Mouse (Mus musculus): ENCODE measurements around the gene Klkb1. TPM values are rescaled to one million over a fixed set of nuclear protein-coding genes. Genes with fewer than 3 reads are reported as not detected.

Klkb1 gene
- total and polyA plus RNA-seq, 3 experiments, result not detected

DNA sequence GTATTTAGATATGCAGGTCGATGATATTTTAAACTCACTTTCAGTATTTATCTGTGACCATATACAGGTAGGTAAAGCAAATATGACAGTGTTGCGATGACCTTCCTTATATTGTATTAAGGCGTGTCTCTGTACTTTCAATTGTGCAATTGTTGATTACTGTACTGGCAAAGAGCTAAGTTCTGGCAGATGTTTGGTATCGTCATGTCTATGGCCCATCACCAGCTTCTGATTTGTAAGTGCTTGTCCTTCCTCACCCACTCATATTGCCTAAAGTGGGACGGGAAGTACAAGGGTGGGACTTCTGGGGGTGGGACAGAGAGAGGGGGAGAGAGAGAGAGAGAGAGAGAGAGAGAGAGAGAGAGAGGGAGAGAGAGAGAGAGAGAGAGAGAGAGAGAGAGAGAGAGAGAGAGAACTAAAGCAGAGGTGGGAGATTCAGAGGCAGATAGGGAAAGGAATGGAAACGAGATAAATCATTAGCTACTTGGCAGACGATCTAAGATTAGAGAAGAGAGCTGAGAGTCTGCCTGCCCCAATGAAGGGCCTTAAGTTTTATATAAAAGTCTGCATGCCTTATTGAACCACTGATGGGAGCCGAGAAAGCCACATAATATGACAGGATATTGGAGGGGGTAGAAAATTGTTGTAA lies 40.3 kb downstream of the Klkb1 start:
- TF ChIP-seq CHD2 (IDR thresholded peaks at IDR 0.05; ENCODE audit: low read length) (no peak), ZC3H11A (IDR thresholded peaks at IDR 0.05; ENCODE audit: low read depth, low read length) (no peak), UBTF (IDR thresholded peaks at IDR 0.05; ENCODE audit: borderline replicate concordance, insufficient read depth, low read depth, low read length) (no peak), TAL1 (IDR thresholded peaks at IDR 0.05; ENCODE audit: low read length) (no peak), CTCF (IDR thresholded peaks at IDR 0.05 in 2 of 3, conservative IDR thresholded peaks at IDR 0.05 in 1 of 3; ENCODE audit: control insufficient read depth in 1 of 3, insufficient read depth in 1 of 3, low read depth in 2 of 3, low read length in 3 of 3, poor library complexity in 1 of 3, severe bottlenecking in 1 of 3) (no peak), NRF1 (IDR thresholded peaks at IDR 0.05; ENCODE audit: insufficient read depth, low read depth, low read length, poor library complexity, severe bottlenecking) (no peak), MAX (IDR thresholded peaks at IDR 0.05; ENCODE audit: low read length) (no peak), ZMIZ1 (IDR thresholded peaks at IDR 0.05; ENCODE audit: low read depth, low read length) (no peak), POLR2AphosphoS2 (IDR thresholded peaks at IDR 0.05; ENCODE audit: low read length) (no peak), CHD1 (IDR thresholded peaks at IDR 0.05; ENCODE audit: low read depth, low read length) (no peak), ZNF384 (IDR thresholded peaks at IDR 0.05; ENCODE audit: low read depth, low read length) (no peak)
- no peak for DNase-seq (ENCODE audit: low read depth, low spot score)
- Histone ChIP-seq H3K27ac (ENCODE audit: control insufficient read depth, low read depth, low read length) (no peak overlapping the region), H3K9me3 (replicated peaks; ENCODE audit: insufficient read depth, low read length) (no peaks in the 10 kb centered on the region), H3K27me3 (ENCODE audit: control insufficient read depth in 1 of 2, insufficient read depth in 2 of 2, low read length in 2 of 2) (no peaks in the 10 kb centered on the region), H3K9ac (ENCODE audit: control insufficient read depth, low read depth, low read length, poor library complexity, severe bottlenecking) (no peak overlapping the region), H3K36me3 (ENCODE audit: control insufficient read depth in 1 of 2, insufficient read depth in 2 of 2, low read length in 2 of 2) (no peaks in the 10 kb centered on the region), H3K4me3 (ENCODE audit: control insufficient read depth in 1 of 2, insufficient read depth in 1 of 2, low read depth in 2 of 2, low read length in 2 of 2) (no peak overlapping the region), H3K4me1 (ENCODE audit: control insufficient read depth in 1 of 2, insufficient read depth in 2 of 2, low read length in 2 of 2) (no peaks in the 10 kb centered on the region), H3K79me2 (ENCODE audit: control insufficient read depth, insufficient read depth, low read length, poor library complexity) (no peaks in the 10 kb centered on the region)

DNA sequence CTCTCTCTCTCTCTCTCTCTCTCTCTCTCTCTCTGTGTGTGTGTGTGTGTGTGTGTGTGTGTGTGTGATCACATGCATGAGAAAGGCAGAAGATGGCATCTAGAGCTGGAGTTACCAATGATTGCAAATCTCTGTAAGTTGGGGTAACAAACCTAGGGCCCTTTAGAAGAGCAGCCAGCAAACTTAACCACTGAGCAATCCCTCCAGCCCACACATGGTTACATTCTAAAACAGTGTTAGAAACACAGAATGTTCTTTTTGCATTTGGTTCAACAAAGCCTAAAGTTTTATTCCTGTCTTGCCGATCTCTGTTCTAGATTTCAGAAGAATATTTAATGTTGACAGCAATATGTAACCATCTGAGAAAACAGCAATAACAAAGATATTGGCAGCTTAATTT lies 41.1 kb downstream of the Klkb1 start:
- no peaks in the 10 kb centered on the region for H3K79me2 ChIP-seq (ENCODE audit: control insufficient read depth, insufficient read depth, low read length, poor library complexity)

DNA sequence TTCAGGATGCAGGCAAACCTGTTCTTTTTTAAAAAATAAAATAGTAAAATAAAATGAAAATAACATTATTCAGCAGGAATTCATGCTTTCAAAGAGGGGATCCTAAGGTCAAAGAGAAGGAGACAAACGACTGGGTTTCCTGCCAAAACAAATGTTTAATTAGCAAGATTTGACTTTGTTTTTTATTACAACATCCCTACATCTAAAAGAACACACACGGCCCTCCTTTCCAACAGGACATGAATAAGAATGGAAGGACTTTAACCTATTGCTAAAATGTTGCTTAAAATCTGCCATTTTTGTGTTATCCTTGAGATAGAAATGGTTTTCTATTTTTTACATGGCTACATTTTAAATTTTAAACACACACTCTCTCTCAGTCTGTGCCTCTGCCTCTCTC lies 41.5 kb downstream of the Klkb1 start:
- Histone ChIP-seq H3K36me3 (ENCODE audit: control insufficient read depth in 1 of 2, insufficient read depth in 2 of 2, low read length in 2 of 2) (no peaks in the 10 kb centered on the region), H3K27ac (ENCODE audit: control insufficient read depth, low read depth, low read length) (no peak overlapping the region), H3K27me3 (ENCODE audit: control insufficient read depth in 1 of 2, insufficient read depth in 2 of 2, low read length in 2 of 2) (no peaks in the 10 kb centered on the region), H3K9ac (ENCODE audit: control insufficient read depth, low read depth, low read length, poor library complexity, severe bottlenecking) (no peak overlapping the region), H3K79me2 (ENCODE audit: control insufficient read depth, insufficient read depth, low read length, poor library complexity) (no peaks in the 10 kb centered on the region), H3K4me1 (ENCODE audit: control insufficient read depth in 1 of 2, insufficient read depth in 2 of 2, low read length in 2 of 2) (no peaks in the 10 kb centered on the region), H3K4me3 (ENCODE audit: control insufficient read depth in 1 of 2, insufficient read depth in 1 of 2, low read depth in 2 of 2, low read length in 2 of 2) (no peak overlapping the region), H3K9me3 (replicated peaks; ENCODE audit: insufficient read depth, low read length) (no peaks in the 10 kb centered on the region)
- TF ChIP-seq TBP (IDR thresholded peaks at IDR 0.05; ENCODE audit: low read depth, low read length) (no peak), POLR2AphosphoS2 (IDR thresholded peaks at IDR 0.05; ENCODE audit: low read length) (no peak), TAL1 (IDR thresholded peaks at IDR 0.05; ENCODE audit: low read length) (no peak), SIN3A (IDR thresholded peaks at IDR 0.05; ENCODE audit: low read length) (no peak), POLR2A (IDR thresholded peaks at IDR 0.05; ENCODE audit: control insufficient read depth in 1 of 2, insufficient read depth in 1 of 2, low read depth in 1 of 2, low read length in 2 of 2, poor library complexity in 1 of 2) (no peak), BHLHE40 (IDR thresholded peaks at IDR 0.05; ENCODE audit: borderline replicate concordance, low read depth, low read length) (no peak), KAT2A (conservative IDR thresholded peaks at IDR 0.05; ENCODE audit: low read depth, low read length) (no peak), ZC3H11A (IDR thresholded peaks at IDR 0.05; ENCODE audit: low read depth, low read length) (no peak), HCFC1 (IDR thresholded peaks at IDR 0.05; ENCODE audit: low read depth, low read length) (no peak), POLR2AphosphoS5 (IDR thresholded peaks at IDR 0.05; ENCODE audit: borderline replicate concordance, low read depth, low read length) (no peak), MXI1 (IDR thresholded peaks at IDR 0.05; ENCODE audit: low read depth, low read length) (no peak), UBTF (IDR thresholded peaks at IDR 0.05; ENCODE audit: borderline replicate concordance, insufficient read depth, low read depth, low read length) (no peak), MYC (IDR thresholded peaks at IDR 0.05; ENCODE audit: low read depth, low read length) (no peak), NRF1 (IDR thresholded peaks at IDR 0.05; ENCODE audit: insufficient read depth, low read depth, low read length, poor library complexity, severe bottlenecking) (no peak), EP300 (IDR thresholded peaks at IDR 0.05; ENCODE audit: low read depth in 1 of 2, low read length in 2 of 2) (no peak), CTCF (IDR thresholded peaks at IDR 0.05 in 2 of 3, conservative IDR thresholded peaks at IDR 0.05 in 1 of 3; ENCODE audit: control insufficient read depth in 1 of 3, insufficient read depth in 1 of 3, low read depth in 2 of 3, low read length in 3 of 3, poor library complexity in 1 of 3, severe bottlenecking in 1 of 3) (no peak), USF1 (IDR thresholded peaks at IDR 0.05; ENCODE audit: low read depth, low read length) (no peak)
- DNase-seq (ENCODE audit: low read depth, low spot score), result no peak

More for the DNA sequence above, 41.1 kb downstream of the Klkb1 start:
- no peak for DNase-seq (ENCODE audit: low read depth, low spot score)
- no peak for TF ChIP-seq SMC3 (IDR thresholded peaks at IDR 0.05; ENCODE audit: low read depth, low read length)
- H3K27ac ChIP-seq (ENCODE audit: control insufficient read depth, low read depth, low read length), result no peak overlapping the region
- H3K9ac ChIP-seq (ENCODE audit: control insufficient read depth, low read depth, low read length, poor library complexity, severe bottlenecking), result no peak overlapping the region
- H3K4me1 ChIP-seq (ENCODE audit: control insufficient read depth in 1 of 2, insufficient read depth in 2 of 2, low read length in 2 of 2), result no peaks in the 10 kb centered on the region
- no peaks in the 10 kb centered on the region for H3K9me3 ChIP-seq (replicated peaks; ENCODE audit: insufficient read depth, low read length)
- H3K27me3 ChIP-seq (ENCODE audit: control insufficient read depth in 1 of 2, insufficient read depth in 2 of 2, low read length in 2 of 2), result no peaks in the 10 kb centered on the region
- no peak overlapping the region for H3K4me3 ChIP-seq (ENCODE audit: control insufficient read depth in 1 of 2, insufficient read depth in 1 of 2, low read depth in 2 of 2, low read length in 2 of 2)
- H3K36me3 ChIP-seq (ENCODE audit: control insufficient read depth in 1 of 2, insufficient read depth in 2 of 2, low read length in 2 of 2), result no peaks in the 10 kb centered on the region
